Mouse (Mus musculus): ENCODE data around the gene Foxn4. TPM values are rescaled to one million over a fixed set of nuclear protein-coding genes. Genes with fewer than 3 reads are reported as not detected.

Gene Foxn4
- polyA plus RNA-seq, 1 experiment = not detected

- H3K27ac ChIP-seq (ENCODE audit: insufficient read depth, low read length) = no peak overlapping the region
- TF ChIP-seq CTCF (IDR thresholded peaks at IDR 0.05; ENCODE audit: borderline replicate concordance, insufficient read depth, low read length) (no peak), POLR2A (IDR thresholded peaks at IDR 0.05; ENCODE audit: low read depth, low read length) (no peak)
- no peak overlapping the region for H3K4me3 ChIP-seq (ENCODE audit: insufficient read depth, low read length)
- no peaks in the 10 kb centered on the region for H3K4me1 ChIP-seq (ENCODE audit: control insufficient read depth, insufficient read depth, low read length)
Observed at GRCm38 (mm10) chr5:114298212-114298894, 24.7 kb upstream of the Foxn4 start.

GRCm38 (mm10) chr5:114296693-114297631 lies 23.4 kb upstream of the Foxn4 start:
- H3K4me3 ChIP-seq (ENCODE audit: insufficient read depth, low read length) = no peak overlapping the region

GRCm38 (mm10) chr5:114290004-114290403 lies 16.4 kb upstream of the Foxn4 start:
- H3K4me3 ChIP-seq (ENCODE audit: insufficient read depth, low read length) = no peak overlapping the region
- no peaks in the 10 kb centered on the region for H3K4me1 ChIP-seq (ENCODE audit: control insufficient read depth, insufficient read depth, low read length)
- TF ChIP-seq POLR2A (IDR thresholded peaks at IDR 0.05; ENCODE audit: low read depth, low read length) (no peak), CTCF (IDR thresholded peaks at IDR 0.05; ENCODE audit: borderline replicate concordance, insufficient read depth, low read length) (no peak)
- no peak overlapping the region for H3K27ac ChIP-seq (ENCODE audit: insufficient read depth, low read length)

More at GRCm38 (mm10) chr5:114296693-114297631, 23.4 kb upstream of the Foxn4 start:
- no peak overlapping the region for H3K27ac ChIP-seq (ENCODE audit: insufficient read depth, low read length)
- TF ChIP-seq POLR2A (IDR thresholded peaks at IDR 0.05; ENCODE audit: low read depth, low read length) (no peak), CTCF (IDR thresholded peaks at IDR 0.05; ENCODE audit: borderline replicate concordance, insufficient read depth, low read length) (no peak)
- no peaks in the 10 kb centered on the region for H3K4me1 ChIP-seq (ENCODE audit: control insufficient read depth, insufficient read depth, low read length)

GRCm38 (mm10) chr5:114288874-114289273 lies 15.3 kb upstream of the Foxn4 start, which contains the start of gene Myo1h:
TSS of gene Myo1h (plus strand) at chr5:114289166.
- H3K4me3 ChIP-seq (ENCODE audit: insufficient read depth, low read length) = no peak within 1 kb of the TSS
- H3K4me1 ChIP-seq (ENCODE audit: control insufficient read depth, insufficient read depth, low read length) = no peaks in the 10 kb centered on the region
- TF ChIP-seq CTCF (IDR thresholded peaks at IDR 0.05; ENCODE audit: borderline replicate concordance, insufficient read depth, low read length) (no peak), POLR2A (IDR thresholded peaks at IDR 0.05; ENCODE audit: low read depth, low read length) (no peak)
- H3K27ac ChIP-seq (ENCODE audit: insufficient read depth, low read length) = no peak within 1 kb of the TSS

- TF ChIP-seq CTCF (IDR thresholded peaks at IDR 0.05; ENCODE audit: borderline replicate concordance, insufficient read depth, low read length) (no peak), POLR2A (IDR thresholded peaks at IDR 0.05; ENCODE audit: low read depth, low read length) (no peak)
- no peak overlapping the region for H3K27ac ChIP-seq (ENCODE audit: insufficient read depth, low read length)
- H3K4me3 ChIP-seq (ENCODE audit: insufficient read depth, low read length) = no peak overlapping the region
- no peaks in the 10 kb centered on the region for H3K4me1 ChIP-seq (ENCODE audit: control insufficient read depth, insufficient read depth, low read length)
Observed at GRCm38 (mm10) chr5:114288396-114288795, 14.8 kb upstream of the Foxn4 start.

GRCm38 (mm10) chr5:114286872-114287571 lies 13.4 kb upstream of the Foxn4 start:
- no peak overlapping the region for H3K4me3 ChIP-seq (ENCODE audit: insufficient read depth, low read length)
- no peak overlapping the region for H3K27ac ChIP-seq (ENCODE audit: insufficient read depth, low read length)
- no peaks in the 10 kb centered on the region for H3K4me1 ChIP-seq (ENCODE audit: control insufficient read depth, insufficient read depth, low read length)
- no peak for TF ChIP-seq POLR2A (IDR thresholded peaks at IDR 0.05; ENCODE audit: low read depth, low read length)
- no peak for TF ChIP-seq CTCF (IDR thresholded peaks at IDR 0.05; ENCODE audit: borderline replicate concordance, insufficient read depth, low read length)

GRCm38 (mm10) chr5:114286102-114286501 lies 12.5 kb upstream of the Foxn4 start:
- Histone ChIP-seq H3K4me3 (ENCODE audit: insufficient read depth, low read length) (no peak overlapping the region), H3K4me1 (ENCODE audit: control insufficient read depth, insufficient read depth, low read length) (no peaks in the 10 kb centered on the region), H3K27ac (ENCODE audit: insufficient read depth, low read length) (no peak overlapping the region)
- TF ChIP-seq POLR2A (IDR thresholded peaks at IDR 0.05; ENCODE audit: low read depth, low read length) = no peak
- no peak for TF ChIP-seq CTCF (IDR thresholded peaks at IDR 0.05; ENCODE audit: borderline replicate concordance, insufficient read depth, low read length)

- no peak overlapping the region for H3K4me3 ChIP-seq (ENCODE audit: insufficient read depth, low read length)
- no peaks in the 10 kb centered on the region for H3K4me1 ChIP-seq (ENCODE audit: control insufficient read depth, insufficient read depth, low read length)
- TF ChIP-seq CTCF (IDR thresholded peaks at IDR 0.05; ENCODE audit: borderline replicate concordance, insufficient read depth, low read length) = no peak
- no peak overlapping the region for H3K27ac ChIP-seq (ENCODE audit: insufficient read depth, low read length)
Observed at GRCm38 (mm10) chr5:114285398-114285700, 11.7 kb upstream of the Foxn4 start.

- TF ChIP-seq CTCF (IDR thresholded peaks at IDR 0.05; ENCODE audit: borderline replicate concordance, insufficient read depth, low read length) = no peak
- no peak for TF ChIP-seq POLR2A (IDR thresholded peaks at IDR 0.05; ENCODE audit: low read depth, low read length)
- H3K4me3 ChIP-seq (ENCODE audit: insufficient read depth, low read length) = no peak overlapping the region
- H3K4me1 ChIP-seq (ENCODE audit: control insufficient read depth, insufficient read depth, low read length) = no peaks in the 10 kb centered on the region
- no peak overlapping the region for H3K27ac ChIP-seq (ENCODE audit: insufficient read depth, low read length)
Observed at GRCm38 (mm10) chr5:114284604-114285397, 11.2 kb upstream of the Foxn4 start.
